Mouse (Mus musculus): Measurements from ENCODE around the gene Crebbp. TPM values are rescaled to one million over a fixed set of nuclear protein-coding genes. Genes with fewer than 3 reads are reported as not detected.

Gene Crebbp
- polyA plus RNA-seq, 1 experiment: 41.4 TPM

- TF ChIP-seq CTCF (IDR thresholded peaks at IDR 0.05; ENCODE audit: low read depth, low read length): no peak
- no peak for TF ChIP-seq POLR2A (IDR thresholded peaks at IDR 0.05; ENCODE audit: borderline replicate concordance, low read depth, low read length)
Observed at GRCm38 (mm10) chr16:4033971-4034370, 179.8 kb downstream of the Crebbp start.

DNA sequence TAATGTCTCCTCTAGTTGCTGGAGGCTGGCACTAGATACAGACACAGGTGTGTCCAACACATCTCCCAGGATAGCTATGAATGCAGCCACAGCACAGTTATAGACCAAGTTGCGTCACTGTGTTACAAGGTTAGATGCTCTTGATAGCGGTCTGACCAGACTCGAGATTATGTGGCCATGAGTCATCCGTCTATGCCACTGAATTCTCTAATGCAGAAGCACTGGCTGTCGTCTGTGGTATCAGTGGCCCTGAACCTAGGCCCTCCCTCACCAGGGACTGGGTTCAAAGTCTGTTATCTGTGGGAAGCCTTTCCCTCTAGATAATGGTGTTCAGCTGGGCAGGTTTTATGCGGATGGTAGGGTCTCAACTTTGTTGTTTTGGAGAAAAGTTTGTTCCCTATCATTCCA, 181.5 kb downstream of the Crebbp start:
- no peak for TF ChIP-seq POLR2A (IDR thresholded peaks at IDR 0.05; ENCODE audit: borderline replicate concordance, low read depth, low read length)
- TF ChIP-seq CTCF (IDR thresholded peaks at IDR 0.05; ENCODE audit: low read depth, low read length): no peak
- Histone ChIP-seq H3K27ac (ENCODE audit: insufficient read depth, low read depth, low read length) (no peak overlapping the region), H3K4me1 (ENCODE audit: control insufficient read depth, insufficient read depth, low read length) (peaks cover 2% of the 10 kb centered on the region), H3K4me3 (ENCODE audit: insufficient read depth, low read length) (no peak overlapping the region)

More at GRCm38 (mm10) chr16:4033971-4034370, 179.8 kb downstream of the Crebbp start:
- Histone ChIP-seq H3K27ac (ENCODE audit: insufficient read depth, low read depth, low read length) (no peak overlapping the region), H3K4me3 (ENCODE audit: insufficient read depth, low read length) (no peak overlapping the region), H3K4me1 (ENCODE audit: control insufficient read depth, insufficient read depth, low read length) (no peaks in the 10 kb centered on the region)

DNA sequence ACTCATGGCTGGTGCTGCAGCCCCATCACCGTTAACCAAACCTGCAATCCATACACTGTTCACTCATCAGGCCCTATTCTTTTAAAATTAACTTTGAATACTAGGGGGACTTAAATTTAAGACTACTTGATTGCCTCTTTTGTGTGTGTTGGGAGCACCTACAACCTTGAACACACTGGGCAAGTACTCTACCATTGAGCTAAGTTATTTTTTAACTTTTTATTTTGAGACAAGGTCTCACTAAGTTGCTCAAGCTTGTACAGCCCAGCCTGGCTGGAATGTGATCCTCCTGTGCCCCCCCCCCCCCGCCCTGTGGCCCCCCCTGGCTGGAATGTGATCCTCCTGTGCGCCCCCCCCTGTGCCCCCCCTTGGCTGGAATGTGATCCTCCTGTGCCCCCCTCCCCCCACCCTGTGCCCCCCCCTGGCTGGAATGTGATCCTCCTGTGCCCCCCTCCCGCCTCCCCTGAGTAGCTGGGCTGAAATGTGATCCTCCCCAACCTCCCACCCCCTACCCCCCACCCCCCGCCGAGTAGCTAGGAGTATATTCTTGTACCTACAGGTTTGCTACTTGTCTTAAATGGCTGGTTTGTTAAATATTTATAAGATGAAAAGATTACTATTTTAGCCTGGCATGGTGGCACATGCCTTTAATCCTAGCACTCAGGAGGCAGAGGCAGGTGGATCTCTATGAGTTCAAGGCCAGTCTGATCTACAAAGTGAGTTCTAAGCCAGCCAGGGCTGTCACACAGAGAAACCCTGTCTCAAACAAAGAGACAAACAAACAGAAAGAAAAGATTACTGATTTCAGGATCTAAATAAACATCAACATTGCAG, 182.1 kb downstream of the Crebbp start:
- Histone ChIP-seq H3K4me1 (ENCODE audit: control insufficient read depth, insufficient read depth, low read length) (peaks cover 8% of the 10 kb centered on the region), H3K27ac (ENCODE audit: insufficient read depth, low read depth, low read length) (no peak overlapping the region), H3K4me3 (ENCODE audit: insufficient read depth, low read length) (no peak overlapping the region)
- TF ChIP-seq CTCF (IDR thresholded peaks at IDR 0.05; ENCODE audit: low read depth, low read length): no peak
- no peak for TF ChIP-seq POLR2A (IDR thresholded peaks at IDR 0.05; ENCODE audit: borderline replicate concordance, low read depth, low read length)

Other genes starting within 250 kb of the Crebbp start
- 5.6 and 5.7 TPM in 2 replicates for gene Nlrc3, start 237.4 kb downstream of the Crebbp start, polyA plus RNA-seq (2012; ENCODE audit: insufficient read depth, insufficient read length, missing spikeins)
- gene Slx4, start 210.2 kb downstream of the Crebbp start, polyA plus RNA-seq (2012; ENCODE audit: insufficient read depth, insufficient read length, missing spikeins): 12.8 and 19.0 TPM in 2 replicates
- gene Dnase1, start 177.1 kb downstream of the Crebbp start, polyA plus RNA-seq (2012; ENCODE audit: insufficient read depth, insufficient read length, missing spikeins): not detected in 2 replicates
- gene Trap1, start 136.2 kb downstream of the Crebbp start, polyA plus RNA-seq (2012; ENCODE audit: insufficient read depth, insufficient read length, missing spikeins): 34.4 and 35.4 TPM in 2 replicates
- 8.2 and 10.5 TPM in 2 replicates for gene Adcy9, start 206.5 kb upstream of the Crebbp start, polyA plus RNA-seq (2012; ENCODE audit: insufficient read depth, insufficient read length, missing spikeins)